Mouse (Mus musculus) small intestine, adult 2 months (tissue): ENCODE data around the gene Olfr539.

Source experiments
- CTCF ChIP-seq: fragments of 200-500 bp; IDR thresholded peaks from 2 replicates; pipeline ENCODE4 v1.5.1; 2012; ENCODE audit warnings: low read depth, mild to moderate bottlenecking, control low read depth, inconsistent platforms, low read length, moderate library complexity, mixed read lengths; ENCODE audit not compliant: insufficient replicate concordance, insufficient read length; ENCODE audit errors: extremely low read depth
- POLR2A ChIP-seq: fragments of 200-500 bp; IDR thresholded peaks from 2 replicates; pipeline ENCODE4 v1.6.1; 2012; ENCODE audit warnings: low read depth, mild to moderate bottlenecking, control low read depth, inconsistent platforms, low read length, moderate library complexity

DNA sequence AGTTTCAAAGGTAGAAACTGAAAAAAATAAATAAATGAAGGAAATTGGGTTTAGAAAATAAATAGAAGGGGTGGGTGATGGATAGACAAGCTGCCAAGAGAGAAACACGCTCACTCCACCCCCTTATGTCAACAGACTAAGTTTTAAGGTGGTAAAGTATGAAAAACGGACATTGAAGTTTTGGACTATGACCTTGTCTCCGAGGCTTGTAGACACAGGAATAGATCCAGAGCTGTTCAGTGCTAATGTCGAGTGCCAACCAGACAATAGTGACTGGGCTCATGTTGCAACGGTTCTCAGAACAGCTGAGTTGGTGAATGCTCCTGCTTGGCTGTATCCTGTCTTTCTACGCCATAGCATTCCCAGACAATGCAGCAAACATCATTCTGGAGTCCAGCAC lies 61.4 kb downstream of the Olfr539 start:
- TF ChIP-seq CTCF (no peak), POLR2A (no peak)
